Mouse (Mus musculus) midbrain, embryonic 11.5 days (tissue): Measurements from ENCODE around the gene Fam184b. TPM values are rescaled to one million over a fixed set of nuclear protein-coding genes. Genes with fewer than 3 reads are reported as not detected.

ENCODE experiments used
- ATAC-seq: fragments of 200-750 bp; cut with Nextera tagmentation; 2 replicates; pipeline ENCODE4 v1.8.0; 2017; ENCODE audit warnings: moderate TSS enrichment, moderate library complexity; ENCODE audit not compliant: low FRiP score
- DNase-seq: peaks from one replicate; pipeline ENCODE4 v3.0.0; 2015; ENCODE audit warnings: low spot score; ENCODE audit errors: missing footprints
- H3K27ac ChIP-seq: fragments of 300-500 bp; sonication (generic); 2 replicates; pipeline ENCODE4 v1.5.1; 2014; ENCODE audit warnings: low read depth, low read length
- H3K27me3 ChIP-seq: fragments of 300-500 bp; sonication (generic); 2 replicates; pipeline ENCODE4 v1.6.1; 2014; ENCODE audit warnings: mild to moderate bottlenecking, low read length, moderate library complexity, mixed read lengths; ENCODE audit not compliant: control insufficient read depth, insufficient read depth
- H3K36me3 ChIP-seq: fragments of 300-500 bp; sonication (generic); 2 replicates; pipeline ENCODE4 v1.6.1; 2014; ENCODE audit warnings: mild to moderate bottlenecking, low read length, moderate library complexity, mixed read lengths; ENCODE audit not compliant: control insufficient read depth, insufficient read depth
- H3K4me1 ChIP-seq: fragments of 300-500 bp; sonication (generic); 2 replicates; pipeline ENCODE4 v1.6.1; 2014; ENCODE audit warnings: low read length; ENCODE audit not compliant: control insufficient read depth, insufficient read depth
- H3K4me2 ChIP-seq: fragments of 300-500 bp; sonication (generic); 2 replicates; pipeline ENCODE4 v1.6.1; 2014; ENCODE audit warnings: mild to moderate bottlenecking, moderate library complexity
- H3K4me3 ChIP-seq: fragments of 300-500 bp; sonication (generic); 2 replicates; pipeline ENCODE4 v1.5.1; 2014; ENCODE audit warnings: low read depth, low read length
- H3K9ac ChIP-seq: fragments of 300-500 bp; sonication (generic); 2 replicates; pipeline ENCODE4 v1.6.1; 2014; ENCODE audit warnings: low read length
- H3K9me3 ChIP-seq: fragments of 300-500 bp; sonication (generic); 2 replicates; pipeline ENCODE4 v1.6.1; 2016; ENCODE audit warnings: low read length; ENCODE audit not compliant: control insufficient read depth
- WGBS: fragments of 180-500 bp; shearing (Covaris S2); extraction: QIAGEN DNeasy Blood & Tissue Kit; methylation state at CpG from one replicate; pipeline ENCODE4 v1.1.7; 2014; 5-methylcytosine and 5-hydroxymethylcytosine counted together
- polyA plus RNA-seq: library from polyadenylated mRNA; unstranded; fragments of >200 nt; fragmentation: Nextera tagmentation; extraction: Ambion mirVana; gene quantifications from 2 replicates; pipeline ENCODE4 v1.2.1, GENCODE M21; 2014

The Fam184b gene
- polyA plus RNA-seq = 0.55 and 0.76 TPM in 2 replicates

DNA sequence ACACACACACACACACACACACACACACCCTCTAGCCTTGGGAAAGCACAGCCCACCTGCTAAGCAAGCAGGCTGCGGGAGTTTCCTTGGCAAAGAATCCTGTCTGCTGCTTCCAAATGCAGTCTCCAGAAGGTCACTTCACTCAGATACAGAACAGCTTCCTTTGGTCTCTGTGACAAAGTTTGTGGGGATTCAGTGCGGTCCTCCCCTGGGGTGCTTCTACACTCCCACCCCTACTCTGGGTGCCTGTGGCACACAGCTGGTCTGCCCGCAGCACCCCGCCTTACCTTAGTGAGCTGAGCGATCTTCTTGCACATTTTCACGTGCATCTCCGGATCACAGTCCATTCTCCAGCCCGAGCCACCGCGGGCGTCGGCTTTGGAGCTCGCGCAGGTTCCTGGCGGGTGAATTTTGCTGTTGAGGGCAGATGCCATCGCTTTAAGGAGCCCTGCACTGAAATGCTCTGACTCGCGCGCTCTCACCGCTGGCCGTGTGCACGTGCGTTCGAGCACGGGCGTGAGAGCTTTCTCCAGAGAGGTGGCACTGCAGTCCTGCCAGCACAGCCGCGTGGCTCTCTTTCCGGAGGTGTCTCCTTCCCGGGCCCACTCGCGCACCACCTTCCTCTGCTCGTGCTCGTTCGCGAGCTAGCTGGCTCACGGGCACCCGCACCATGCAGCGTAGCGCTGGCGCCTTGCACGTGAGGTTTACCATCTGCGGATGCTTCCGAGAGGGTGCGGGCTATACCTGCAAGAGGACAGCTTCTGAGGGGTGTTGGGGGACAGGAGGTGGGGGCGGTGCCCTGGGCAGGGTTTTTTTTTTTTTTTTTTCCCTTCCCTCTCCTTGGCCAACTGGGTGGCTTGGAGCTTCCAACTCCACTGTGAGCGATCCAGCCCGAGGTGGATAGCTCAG is at the start of gene Fam184b:
Gene Fam184b (minus strand): TSS at position 809 of the 909 bp plus-strand sequence.
- under 1% methylated on average over 48 of the region's 48 CpGs for WGBS
- Histone ChIP-seq H3K9me3 (no peaks in the 10 kb centered on the region), H3K27ac (no peak within 1 kb of the TSS), H3K27me3 (no peaks in the 10 kb centered on the region; the same call in 1 of the 2 replicates), H3K4me2 (peak within 1 kb of the TSS; percentile 93), H3K36me3 (no peaks in the 10 kb centered on the region), H3K4me3 (peak within 1 kb of the TSS; percentile 61), H3K9ac (peak within 1 kb of the TSS; percentile 61), H3K4me1 (no peaks in the 10 kb centered on the region)
- ATAC-seq = peak; percentile 90
- DNase-seq = peak; percentile 93

DNA sequence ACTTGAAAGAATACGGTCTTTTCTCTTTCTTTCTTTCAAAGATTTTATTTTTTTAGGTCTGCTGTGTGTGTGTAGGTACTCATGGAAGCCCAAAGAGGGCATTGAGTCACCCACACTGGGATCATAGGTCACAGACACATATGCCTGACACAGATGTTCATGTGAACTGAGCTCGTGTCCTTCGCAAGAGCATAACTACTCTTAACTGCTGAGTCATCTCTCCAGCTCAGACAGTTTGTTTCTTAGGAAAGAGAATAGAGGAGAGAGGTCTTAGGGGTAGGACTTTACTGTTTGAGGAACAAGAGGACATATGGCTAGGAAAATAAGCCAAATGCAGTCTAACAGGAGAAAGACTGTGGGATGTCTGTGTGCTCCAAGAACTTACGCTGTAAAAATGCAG is 49.7 kb upstream of the Fam184b start:
- H3K27me3 ChIP-seq = no peaks in the 10 kb centered on the region
- 91% methylated on average over 4 of the region's 4 CpGs for WGBS
- H3K27ac ChIP-seq = no peak overlapping the region
- H3K4me1 ChIP-seq = no peaks in the 10 kb centered on the region
- DNase-seq = peak; percentile 31
- no peaks in the 10 kb centered on the region; the same call in 1 of the 2 replicates for H3K36me3 ChIP-seq
- no peak overlapping the region for H3K4me3 ChIP-seq
- ATAC-seq = no peak
- no peak overlapping the region for H3K4me2 ChIP-seq
- no peak overlapping the region for H3K9ac ChIP-seq
- H3K9me3 ChIP-seq = no peaks in the 10 kb centered on the region

DNA sequence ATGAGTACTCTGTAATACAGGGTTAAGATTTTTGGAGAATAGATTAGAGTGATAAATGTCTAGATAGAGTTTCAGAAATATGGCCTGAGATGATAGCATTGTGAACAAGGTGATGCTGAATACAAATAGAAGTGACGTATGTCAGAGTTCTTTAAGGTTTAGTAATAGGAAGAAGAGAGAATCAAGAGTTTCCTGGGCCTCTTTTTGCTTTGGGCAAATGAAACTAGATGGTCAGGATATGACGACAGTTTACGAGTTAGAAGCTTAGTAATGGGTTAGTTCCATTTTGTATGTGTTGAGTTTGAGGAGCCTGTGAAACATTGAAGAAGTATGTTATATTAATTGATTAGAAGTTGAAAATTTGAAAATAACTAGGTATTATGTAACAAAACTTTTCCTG is 46.8 kb upstream of the Fam184b start:
- Histone ChIP-seq H3K4me3 (no peak overlapping the region), H3K9ac (no peak overlapping the region), H3K4me1 (no peaks in the 10 kb centered on the region), H3K27ac (no peak overlapping the region), H3K36me3 (no peaks in the 10 kb centered on the region; the same call in 1 of the 2 replicates), H3K4me2 (no peak overlapping the region), H3K9me3 (no peaks in the 10 kb centered on the region), H3K27me3 (no peaks in the 10 kb centered on the region)
- 96% methylated on average over 3 of the region's 3 CpGs for WGBS
- DNase-seq (peak; percentile 37), ATAC-seq (no peak)

DNA sequence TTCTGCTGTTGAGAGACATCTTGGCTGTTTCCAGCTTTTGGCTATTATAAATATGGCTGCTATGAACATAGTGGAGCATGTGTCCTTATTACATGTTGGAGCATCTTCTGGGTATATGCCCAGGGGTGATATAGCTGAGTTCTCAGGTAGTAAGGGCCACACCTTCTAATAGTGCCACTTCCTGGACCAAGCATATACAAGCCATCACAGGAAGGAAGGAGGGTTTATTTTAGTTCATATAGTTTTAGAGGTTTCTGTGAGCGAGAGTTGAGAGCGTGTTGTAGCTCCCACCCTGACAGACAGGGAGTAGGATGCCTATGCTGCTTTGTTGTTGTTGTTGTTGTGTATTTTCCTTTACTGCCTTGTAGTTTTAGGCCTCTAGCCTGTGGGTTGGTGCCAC is 45.8 kb upstream of the Fam184b start:
- Histone ChIP-seq H3K4me1 (no peaks in the 10 kb centered on the region), H3K27me3 (no peaks in the 10 kb centered on the region), H3K36me3 (no peaks in the 10 kb centered on the region; the same call in 1 of the 2 replicates), H3K27ac (no peak overlapping the region), H3K4me2 (no peak overlapping the region), H3K4me3 (no peak overlapping the region), H3K9ac (no peak overlapping the region), H3K9me3 (no peaks in the 10 kb centered on the region)
- no peak for ATAC-seq
- DNase-seq = no peak
- 100% methylated on average over 2 of the region's 2 CpGs for WGBS

DNA sequence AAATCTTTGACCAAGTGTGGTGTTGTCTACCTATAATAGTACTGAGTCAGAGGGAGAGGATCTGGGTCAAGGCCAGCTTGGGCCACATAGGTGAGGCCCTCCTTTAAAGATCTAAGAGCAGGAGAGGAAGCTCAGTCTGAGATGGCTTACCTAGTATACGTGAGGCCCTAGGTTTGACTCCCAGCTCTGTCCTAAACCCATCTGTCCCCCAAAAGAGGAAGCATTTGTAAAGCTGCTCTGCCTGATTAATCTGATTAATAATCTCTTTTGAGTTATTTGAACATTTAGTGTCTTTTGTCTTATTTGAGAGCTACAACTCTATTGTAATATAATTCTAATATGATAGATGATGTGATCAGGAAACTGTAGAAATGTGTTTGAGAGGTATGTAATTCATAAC is 44.0 kb upstream of the Fam184b start:
- Histone ChIP-seq H3K27me3 (no peaks in the 10 kb centered on the region), H3K27ac (no peak overlapping the region), H3K36me3 (no peaks in the 10 kb centered on the region; the same call in 1 of the 2 replicates), H3K4me1 (no peaks in the 10 kb centered on the region), H3K4me2 (no peak overlapping the region), H3K9me3 (no peaks in the 10 kb centered on the region), H3K9ac (no peak overlapping the region), H3K4me3 (no peak overlapping the region)
- WGBS = 93% methylated on average over 1 of the region's 1 CpGs
- DNase-seq (no peak), ATAC-seq (no peak)

DNA sequence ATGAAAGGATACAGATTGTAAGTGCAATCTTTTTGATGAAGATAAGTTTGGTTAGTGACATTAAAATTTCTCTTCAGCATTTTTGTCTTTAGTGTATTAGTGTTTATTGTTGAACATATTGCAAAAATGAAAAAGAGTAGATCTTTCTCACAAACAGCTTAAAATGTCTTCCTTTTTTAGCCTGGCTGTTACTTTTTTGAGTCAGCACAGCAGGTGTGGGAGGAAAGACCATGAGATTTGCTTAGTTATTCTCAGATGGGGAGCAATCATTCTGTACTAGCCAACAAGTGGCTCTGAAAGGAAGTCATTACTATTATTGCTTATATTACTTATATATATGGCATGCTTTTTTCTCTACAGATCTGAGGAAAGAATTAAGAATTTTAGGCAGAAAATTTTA is 40.5 kb upstream of the Fam184b start:
- Histone ChIP-seq H3K9me3 (no peaks in the 10 kb centered on the region), H3K9ac (no peak overlapping the region), H3K4me3 (no peak overlapping the region), H3K27me3 (no peaks in the 10 kb centered on the region), H3K36me3 (no peaks in the 10 kb centered on the region; the same call in 1 of the 2 replicates), H3K4me1 (no peaks in the 10 kb centered on the region), H3K27ac (no peak overlapping the region), H3K4me2 (no peak overlapping the region)
- no peak for ATAC-seq
- DNase-seq = no peak

DNA sequence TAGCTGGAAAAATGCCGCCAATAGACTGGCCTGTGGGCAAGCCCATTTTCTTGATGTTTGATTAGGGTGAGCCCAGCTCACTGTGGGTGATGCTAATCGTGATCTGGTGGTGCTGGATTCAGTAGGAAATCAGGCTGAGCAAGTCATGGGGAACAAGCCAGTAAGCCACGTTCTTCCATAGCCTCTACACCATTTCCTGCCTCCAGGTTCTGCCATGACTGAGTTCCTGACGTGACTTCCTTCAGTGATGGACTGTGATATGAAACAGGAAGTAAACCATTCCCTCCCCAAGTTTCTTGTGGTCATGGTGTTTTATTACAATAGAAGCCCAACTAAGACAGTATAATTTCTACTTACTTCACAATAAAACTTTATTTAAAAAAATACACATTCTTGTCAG is 38.2 kb upstream of the Fam184b start:
- Histone ChIP-seq H3K4me1 (no peaks in the 10 kb centered on the region), H3K9me3 (no peaks in the 10 kb centered on the region), H3K4me2 (no peak overlapping the region), H3K27ac (no peak overlapping the region), H3K4me3 (no peak overlapping the region), H3K36me3 (no peaks in the 10 kb centered on the region; the same call in 1 of the 2 replicates), H3K27me3 (no peaks in the 10 kb centered on the region), H3K9ac (no peak overlapping the region)
- DNase-seq (no peak), ATAC-seq (no peak)
- WGBS = 84% methylated on average over 4 of the region's 4 CpGs

DNA sequence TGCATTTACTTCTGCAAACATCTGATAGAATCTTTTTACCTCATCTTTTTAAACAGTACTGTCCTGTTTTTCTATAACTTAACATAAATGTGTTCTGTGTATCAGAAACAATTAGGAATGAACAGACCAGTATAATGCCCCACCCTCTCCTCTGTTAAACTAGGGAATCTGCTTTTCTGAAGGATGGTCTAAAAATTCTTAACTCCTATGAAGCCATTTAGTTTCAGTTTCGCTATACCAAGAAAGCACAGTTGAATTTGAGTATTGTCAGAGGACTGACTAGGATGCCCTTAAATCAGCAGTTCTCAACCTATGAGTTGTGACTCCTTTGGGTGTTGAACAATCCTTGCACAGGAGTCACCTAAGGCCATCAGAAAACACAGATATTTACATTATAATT is 35.6 kb upstream of the Fam184b start:
- ATAC-seq (no peak), DNase-seq (no peak)
- Histone ChIP-seq H3K9me3 (no peaks in the 10 kb centered on the region), H3K36me3 (no peaks in the 10 kb centered on the region; the same call in 1 of the 2 replicates), H3K9ac (no peak overlapping the region), H3K27me3 (no peaks in the 10 kb centered on the region), H3K4me2 (no peak overlapping the region), H3K4me1 (peaks cover 2% of the 10 kb centered on the region; the same call in 1 of the 2 replicates), H3K4me3 (no peak overlapping the region), H3K27ac (no peak overlapping the region)
- 95% methylated on average over 1 of the region's 1 CpGs for WGBS

DNA sequence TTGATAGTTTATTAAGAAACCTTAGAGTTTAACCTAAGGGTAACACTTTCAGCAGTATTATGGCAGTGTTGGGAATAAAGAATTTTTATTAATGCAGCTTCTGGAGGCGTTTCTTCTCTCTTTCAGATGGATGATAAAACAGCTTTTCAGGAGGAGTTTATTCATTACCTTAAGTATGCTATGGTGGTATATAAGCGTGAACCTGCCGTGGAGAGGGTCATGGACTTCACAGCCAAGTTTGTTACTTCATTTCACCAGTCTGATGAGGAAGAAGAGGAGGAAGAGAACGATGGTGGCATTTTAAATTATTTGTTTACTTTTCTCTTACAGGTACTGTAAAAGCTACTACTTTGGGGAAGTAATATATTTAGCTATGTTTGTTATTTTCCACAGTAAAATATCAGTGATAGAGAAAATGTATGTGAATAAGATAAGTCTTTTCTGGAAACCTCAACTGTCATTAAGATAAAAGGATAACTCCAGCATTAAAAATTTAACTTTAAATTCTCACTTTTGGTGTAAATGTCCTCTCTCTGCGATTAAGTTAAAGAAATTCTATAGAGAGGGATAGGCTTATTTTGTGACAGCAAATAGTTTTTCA is 31.6 kb upstream of the Fam184b start:
- H3K9ac ChIP-seq = no peak overlapping the region
- peaks cover 6% of the 10 kb centered on the region; the same call in 1 of the 2 replicates for H3K4me1 ChIP-seq
- H3K4me3 ChIP-seq = peak overlapping the region; percentile 79
- no peaks in the 10 kb centered on the region for H3K27me3 ChIP-seq
- WGBS = 54% methylated on average over 5 of the region's 5 CpGs
- DNase-seq = no peak
- no peaks in the 10 kb centered on the region for H3K36me3 ChIP-seq
- no peak for ATAC-seq
- H3K4me2 ChIP-seq = peak overlapping the region; percentile 71
- no peaks in the 10 kb centered on the region for H3K9me3 ChIP-seq
- H3K27ac ChIP-seq = no peak overlapping the region
